Mouse (Mus musculus) small intestine, adult 2 months (tissue): ENCODE measurements around the gene H2-DMa.

ENCODE experiments used
- CTCF ChIP-seq: fragments of 200-500 bp; IDR thresholded peaks from 2 replicates; pipeline ENCODE4 v1.5.1; 2012; ENCODE audit warnings: low read depth, mild to moderate bottlenecking, control low read depth, inconsistent platforms, low read length, moderate library complexity, mixed read lengths; ENCODE audit not compliant: insufficient replicate concordance, insufficient read length; ENCODE audit errors: extremely low read depth
- POLR2A ChIP-seq: fragments of 200-500 bp; IDR thresholded peaks from 2 replicates; pipeline ENCODE4 v1.6.1; 2012; ENCODE audit warnings: low read depth, mild to moderate bottlenecking, control low read depth, inconsistent platforms, low read length, moderate library complexity

- TF ChIP-seq POLR2A (no peak), CTCF (no peak)
These were observed 24.1 kb downstream of the H2-DMa start for GRCm38 (mm10) chr17:34143461-34143860.
